Mouse (Mus musculus) adrenal gland, adult (tissue): ENCODE data around the gene Ncapd2.

Source experiments
- DNase-seq, 2 experiments: peaks; one replicate each; pipeline ENCODE4 v3.0.0; 2022 to 2023; ENCODE audit warnings: low spot score in 1 of 2; ENCODE audit not compliant: inconsistent age in 2 of 2

Ncapd2 gene

DNA sequence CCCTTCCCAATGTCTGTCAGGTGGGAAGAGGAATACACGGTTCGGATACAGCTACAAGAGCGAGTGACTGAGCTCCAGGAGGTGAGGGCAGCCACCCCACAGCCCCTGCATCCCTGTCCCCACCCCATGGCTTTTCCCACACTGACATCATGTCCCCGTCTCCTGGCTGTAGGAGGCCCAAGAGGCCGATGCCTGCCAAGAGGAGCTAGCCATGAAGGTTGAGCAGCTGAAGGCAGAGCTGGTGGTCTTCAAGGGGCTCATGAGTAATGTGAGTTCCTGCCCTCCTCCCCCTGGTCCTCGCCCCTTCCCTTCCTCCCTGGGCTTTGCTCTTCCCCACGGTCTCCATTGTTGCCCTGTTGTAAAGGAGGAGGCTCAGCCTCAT, 41.9 kb downstream of the Ncapd2 start:
- no peak for DNase-seq

DNA sequence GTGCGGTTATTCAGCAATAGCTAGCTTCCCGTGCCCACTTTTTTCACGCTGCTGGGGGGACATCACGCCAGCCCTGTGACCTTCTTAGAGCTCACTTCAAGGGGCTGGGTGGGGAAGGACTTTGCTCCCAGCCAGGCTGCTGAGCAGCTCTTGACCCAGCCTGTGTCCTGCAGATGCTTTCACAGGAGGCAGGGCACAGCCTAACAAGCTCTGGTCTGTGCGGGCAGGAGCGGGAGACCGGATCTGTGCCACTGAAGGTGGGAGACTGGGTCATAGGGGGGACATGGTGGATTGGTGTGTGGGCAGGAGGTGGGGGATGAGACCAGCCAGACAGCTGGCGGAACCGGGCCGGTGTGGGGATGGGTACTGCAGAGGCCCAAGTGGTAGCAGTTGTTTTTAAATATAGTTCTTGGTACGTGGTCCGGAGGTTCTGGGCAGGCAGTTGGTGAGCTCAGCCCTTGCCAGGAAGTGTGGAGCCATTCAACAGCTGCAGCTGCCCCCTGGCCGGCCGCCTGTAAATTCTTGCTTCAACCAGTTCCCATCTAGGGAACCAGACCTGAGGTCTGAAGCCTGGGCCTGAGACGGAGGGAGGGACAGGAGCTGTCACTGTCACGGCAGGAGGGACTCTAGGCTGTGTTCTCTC, 42.5 kb downstream of the Ncapd2 start:
- DNase-seq, result peak in 1 of 2 experiments; percentile 65

DNA sequence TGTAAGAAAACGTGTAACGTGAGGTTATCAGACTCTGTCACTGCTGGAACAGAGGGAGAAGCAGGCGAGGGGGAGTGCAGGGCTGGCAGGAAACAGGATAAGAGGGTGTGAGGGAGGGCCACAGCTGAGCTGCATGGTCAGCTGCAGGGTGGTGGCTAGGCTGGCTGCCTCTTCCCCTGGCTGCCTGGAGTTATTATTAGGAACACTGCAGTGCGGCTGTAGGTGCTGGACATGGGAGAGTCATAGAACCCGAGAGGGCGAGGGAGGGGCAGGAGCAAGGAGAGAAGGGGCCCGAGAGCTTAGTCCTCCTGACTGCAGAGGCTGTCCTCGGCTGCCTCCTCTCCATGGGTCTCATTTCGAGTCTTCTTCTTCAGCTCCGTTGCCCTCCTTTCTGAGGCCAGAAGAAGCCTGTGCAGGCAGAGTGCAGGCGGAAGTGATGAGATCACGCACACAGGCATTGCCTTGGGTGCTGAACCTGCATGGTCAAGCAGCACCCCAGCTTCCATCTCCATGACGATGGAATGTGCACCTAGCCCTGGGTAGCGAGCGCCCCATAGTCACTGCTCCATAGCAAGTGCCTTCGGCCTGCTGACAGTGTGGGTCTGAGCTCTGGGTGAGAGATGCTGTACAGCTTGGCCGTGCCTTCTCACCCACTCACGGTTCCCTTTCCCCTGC, 43.1 kb downstream of the Ncapd2 start:
- peak; percentile 62 to 76 for DNase-seq

DNA sequence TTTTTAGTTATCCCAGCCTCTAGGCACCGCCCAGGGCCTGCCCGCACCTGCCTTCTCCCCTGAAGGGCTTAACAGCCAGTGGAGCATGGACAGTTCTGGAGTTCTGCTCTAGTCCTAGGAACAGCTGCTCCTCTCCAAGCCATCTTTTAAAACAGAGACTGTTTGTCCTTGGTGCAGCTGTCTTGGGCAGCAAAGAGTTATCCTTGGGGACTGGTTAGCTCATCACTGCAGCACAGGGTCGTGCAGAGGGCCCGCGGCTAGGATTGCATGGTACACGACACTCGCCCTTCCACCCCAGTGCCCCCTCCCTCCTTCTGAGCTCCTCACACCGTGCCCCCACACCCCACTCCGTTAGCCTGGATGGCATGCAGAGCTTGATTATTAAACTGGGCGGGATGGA, 44.2 kb downstream of the Ncapd2 start:
- no peak for DNase-seq

DNA sequence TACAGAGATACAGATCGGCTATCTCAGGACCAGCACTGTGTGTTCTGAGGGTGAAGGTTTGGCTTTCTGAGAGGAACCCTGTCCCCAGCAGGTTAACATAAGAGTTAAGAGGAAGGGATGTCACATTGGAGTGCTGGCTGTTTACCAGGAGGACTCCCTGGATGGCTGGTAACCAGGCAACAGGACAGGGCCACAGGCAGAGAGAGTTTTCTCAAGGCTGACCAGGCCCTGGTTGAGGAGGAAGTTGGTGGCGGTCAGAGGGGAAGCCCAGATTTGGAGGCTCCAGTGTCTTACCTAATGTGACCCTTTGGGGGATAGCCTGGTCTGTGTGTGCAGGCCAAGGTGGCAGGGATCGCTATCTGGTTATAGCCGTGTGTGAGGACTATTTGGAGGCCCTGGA, 44.7 kb downstream of the Ncapd2 start:
- peak; percentile 74 to 87 for DNase-seq

DNA sequence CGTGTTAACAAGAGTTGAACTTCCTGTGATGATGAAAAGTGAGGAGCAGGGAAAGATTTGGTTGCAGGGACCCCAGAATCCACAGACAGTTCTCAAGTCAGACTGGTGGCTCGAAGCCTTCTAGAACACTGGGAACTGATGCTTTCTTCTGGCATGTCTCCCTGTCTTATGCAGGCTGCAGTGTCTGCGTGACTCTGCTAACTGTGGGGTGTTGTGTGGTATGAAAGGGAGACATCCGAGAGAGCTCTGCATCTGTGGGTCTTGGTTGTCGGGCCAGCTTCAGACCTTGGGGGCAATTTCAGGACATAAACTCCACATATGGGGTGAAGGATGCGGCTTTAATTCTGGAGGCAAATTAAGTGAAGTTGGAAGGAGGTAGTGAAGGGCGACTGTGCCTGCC, 45.4 kb downstream of the Ncapd2 start:
- DNase-seq, result no peak

DNA sequence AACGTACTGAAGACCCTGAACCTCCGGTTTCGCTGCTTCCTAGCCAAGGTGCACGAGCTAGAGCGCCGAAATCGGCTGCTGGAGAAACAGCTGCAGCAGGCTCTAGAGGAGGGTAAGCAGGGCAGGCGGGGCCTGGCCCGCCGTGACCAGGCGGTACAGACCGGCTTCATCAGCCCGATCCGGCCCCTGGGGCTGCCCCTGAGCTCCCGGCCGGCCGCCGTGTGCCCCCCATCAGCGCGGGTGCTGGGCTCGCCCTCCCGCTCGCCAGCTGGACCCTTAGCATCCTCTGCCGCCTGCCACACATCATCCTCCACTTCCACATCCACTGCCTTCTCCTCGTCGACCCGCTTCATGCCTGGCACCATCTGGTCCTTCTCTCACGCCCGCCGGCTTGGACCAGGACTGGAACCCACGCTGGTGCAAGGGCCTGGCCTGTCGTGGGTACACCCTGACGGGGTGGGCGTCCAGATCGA, 46.0 kb downstream of the Ncapd2 start:
- no peak for DNase-seq

DNA sequence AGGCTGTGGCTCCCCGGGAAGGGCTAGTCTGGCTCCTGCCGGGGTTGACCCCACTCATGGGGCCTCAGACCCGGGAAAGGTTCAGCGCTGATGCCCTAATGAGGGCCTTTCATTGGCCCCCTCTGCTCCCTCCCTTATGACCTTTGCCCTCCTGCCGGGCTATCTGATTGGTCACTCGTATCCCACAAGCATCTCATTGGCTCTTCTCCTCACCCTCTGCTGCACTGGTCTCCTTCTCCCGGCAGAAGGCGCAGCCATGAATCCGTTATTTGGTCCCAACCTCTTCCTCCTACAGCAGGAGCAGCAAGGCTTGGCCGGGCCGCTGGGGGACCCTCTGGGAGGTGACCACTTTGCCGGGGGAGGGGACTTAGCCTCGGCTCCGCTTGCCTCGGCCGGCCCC, 46.5 kb downstream of the Ncapd2 start, which contains the start of gene Iffo1:
Iffo1 (plus strand) TSS at position 241 of the 400 bp plus-strand sequence.
- DNase-seq, result peak; percentile 93 to 97

DNA sequence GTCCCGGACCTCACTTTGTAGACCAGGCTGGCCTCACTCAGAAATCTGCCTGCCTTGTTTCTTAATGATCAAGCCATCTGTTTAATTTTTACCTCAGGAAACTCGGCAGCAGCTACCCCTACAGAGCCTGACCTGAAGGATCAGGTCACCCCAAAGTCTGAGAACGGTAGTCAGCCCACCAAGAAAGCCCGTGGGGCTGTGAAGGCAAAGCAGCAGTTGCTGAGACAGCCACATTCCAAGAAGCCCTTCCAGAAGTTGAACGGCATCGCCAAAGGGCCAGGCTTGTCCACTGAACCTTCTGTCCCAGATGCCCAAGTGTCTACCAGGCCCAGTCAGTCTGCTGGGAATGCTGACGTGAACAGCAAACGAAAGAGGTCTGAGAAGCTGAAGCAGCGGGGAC, 47.6 kb downstream of the Ncapd2 start:
- no peak for DNase-seq

DNA sequence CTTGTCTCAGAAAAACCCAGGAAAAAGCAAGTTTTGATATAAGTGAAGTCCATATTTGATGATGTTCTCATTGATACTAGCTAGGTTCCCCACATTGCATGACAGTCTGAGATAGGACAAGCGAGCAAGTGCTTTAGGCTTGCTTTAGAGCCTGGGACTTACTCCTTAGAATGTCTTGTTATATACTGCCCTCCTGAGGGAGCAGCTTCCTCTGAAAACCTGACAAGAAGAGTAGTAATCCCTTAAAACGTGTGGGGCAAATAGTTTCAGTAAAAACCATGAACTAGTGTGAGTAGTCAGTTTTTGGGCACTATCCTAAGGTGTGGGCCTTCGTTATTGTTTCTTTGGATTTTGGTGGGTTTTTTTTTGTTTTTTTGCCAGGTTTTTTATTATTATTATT, 48.4 kb downstream of the Ncapd2 start:
- no peak for DNase-seq

DNA sequence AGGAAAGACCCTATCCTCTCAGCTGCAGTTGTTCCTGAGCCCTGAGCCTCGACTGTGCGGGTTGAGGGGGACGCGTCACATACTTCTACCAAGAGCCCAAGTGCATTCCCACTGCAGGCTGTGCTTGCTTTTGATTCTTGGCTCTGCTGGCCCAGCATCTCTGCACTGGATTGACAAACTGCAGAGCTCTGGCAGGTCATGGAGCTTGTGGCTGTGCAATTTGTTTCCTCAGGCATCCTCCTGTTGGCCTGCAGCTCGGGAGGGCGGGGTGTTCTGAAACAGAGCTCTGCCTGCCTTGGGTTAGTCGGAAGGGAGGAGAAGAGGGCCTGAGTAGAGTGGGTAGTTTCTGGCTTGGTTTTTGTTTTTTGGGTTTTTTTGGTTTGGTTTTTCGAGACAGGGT, 49.1 kb downstream of the Ncapd2 start:
- DNase-seq, result no peak

DNA sequence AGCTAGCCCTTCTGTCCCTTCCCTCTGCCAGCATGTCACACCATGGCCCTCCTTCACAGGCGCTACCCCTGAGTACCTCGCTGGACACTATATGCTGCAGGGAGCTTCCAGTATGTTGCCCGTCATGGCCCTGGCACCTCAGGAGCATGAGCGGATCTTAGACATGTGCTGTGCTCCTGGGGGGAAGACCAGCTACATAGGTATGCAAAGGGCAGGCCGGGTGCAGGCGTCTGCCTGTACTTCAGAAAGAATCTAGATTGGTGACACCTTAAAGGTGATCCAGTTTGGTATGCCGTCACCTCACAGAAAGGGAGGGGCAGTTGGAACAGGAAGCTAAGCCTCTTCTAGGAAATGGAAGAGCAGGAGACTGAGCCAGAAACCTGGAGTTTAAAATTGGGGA, 51.8 kb downstream of the Ncapd2 start:
- no peak for DNase-seq

DNA sequence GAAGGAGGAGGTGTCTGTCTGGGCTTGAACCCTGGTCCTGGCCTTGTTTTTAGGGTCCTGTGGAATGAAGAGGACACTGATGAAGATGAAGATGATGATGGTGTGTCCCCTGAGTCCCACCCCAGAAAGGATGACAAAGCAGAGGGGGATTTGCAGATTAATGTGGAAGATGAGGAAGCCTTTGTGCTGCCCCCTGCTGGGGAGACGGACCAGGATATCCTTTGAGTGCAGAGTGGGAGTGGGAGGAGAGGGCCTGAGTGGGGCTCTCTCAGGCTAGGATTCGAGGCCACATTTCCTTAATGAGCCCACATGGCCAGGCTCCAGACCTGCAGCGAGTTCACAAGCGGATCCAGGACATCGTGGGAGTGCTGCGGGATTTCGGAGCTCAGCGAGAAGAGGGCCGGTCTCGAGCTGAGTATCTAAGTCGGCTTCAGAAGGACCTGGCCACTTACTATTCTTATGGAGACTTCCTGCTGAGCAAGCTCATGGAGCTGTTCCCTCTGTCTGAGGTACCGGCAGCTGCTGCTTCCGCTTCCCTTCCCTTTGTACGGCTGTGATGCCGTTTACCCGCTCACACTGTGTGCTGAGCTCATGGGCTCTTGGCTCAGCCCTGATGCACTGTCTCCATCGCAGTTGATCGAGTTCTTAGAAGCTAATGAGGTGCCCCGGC, 54.4 kb downstream of the Ncapd2 start:
- DNase-seq, result peak in 1 of 2 experiments; percentile 67

DNA sequence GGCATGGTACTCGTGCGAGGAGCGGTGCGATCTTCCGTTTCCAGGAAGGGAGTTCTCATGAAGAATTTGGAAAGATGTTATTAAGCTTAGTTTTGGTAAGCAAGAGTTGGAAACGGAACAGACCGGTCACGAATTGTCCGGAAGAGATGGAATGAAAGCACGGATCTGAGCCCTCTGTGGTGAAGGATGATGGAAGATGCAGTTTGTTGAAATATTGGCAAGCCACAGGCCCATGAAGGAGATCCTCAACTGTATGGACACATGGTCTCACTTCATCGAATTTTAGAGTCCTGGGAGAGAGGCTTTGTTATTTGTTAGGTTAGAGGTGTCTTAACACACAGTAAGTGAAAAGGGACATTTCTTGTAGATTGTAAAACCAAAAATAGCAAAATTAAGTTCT, 59.0 kb downstream of the Ncapd2 start:
- no peak for DNase-seq

DNA sequence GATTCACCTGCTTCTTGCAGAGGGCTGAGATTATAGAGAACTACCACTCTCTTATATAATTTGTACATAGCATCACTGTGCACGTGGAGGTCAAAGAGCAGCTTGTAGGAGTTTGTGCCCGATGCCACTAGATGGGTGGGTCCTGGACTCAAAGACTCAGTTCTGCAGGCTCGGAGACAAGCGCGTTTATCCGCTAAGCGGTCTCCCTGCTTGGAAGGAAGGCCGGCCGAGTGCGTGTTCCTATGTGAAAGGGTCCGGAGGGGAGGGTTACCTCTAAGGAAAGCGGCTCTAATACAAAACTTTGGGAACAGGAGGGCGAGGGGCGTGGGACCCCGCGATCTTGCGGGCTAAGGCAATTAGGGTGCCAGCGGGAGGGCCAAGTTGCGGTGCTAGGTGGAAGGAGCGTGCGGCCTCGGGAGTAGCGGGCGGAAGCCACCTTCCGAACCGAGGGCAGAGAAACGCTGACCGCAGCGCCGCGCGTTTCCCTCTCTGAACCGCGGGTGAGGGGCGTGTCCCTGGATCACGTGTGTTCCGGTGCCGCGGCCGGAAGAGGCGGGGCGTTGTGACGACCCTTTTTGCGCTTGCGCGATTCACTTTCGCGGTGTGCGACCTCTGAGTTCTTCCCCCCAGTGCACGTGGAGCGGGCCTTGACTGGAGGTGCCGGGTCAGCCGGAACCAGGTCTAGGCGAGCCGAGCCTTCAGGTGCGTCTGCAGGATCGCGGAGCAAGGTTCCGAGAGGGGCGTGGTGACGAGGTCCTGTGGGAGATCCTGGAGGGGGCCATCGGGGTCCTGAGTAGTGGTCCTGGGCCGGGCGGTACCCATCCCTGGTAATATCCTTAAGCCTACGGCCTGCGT, 60.0 kb downstream of the Ncapd2 start, which contains the start of gene Nop2:
Nop2 (plus strand) TSS at position 608 of the 855 bp plus-strand sequence.
- peak; percentile 91 to 95 for DNase-seq

DNA sequence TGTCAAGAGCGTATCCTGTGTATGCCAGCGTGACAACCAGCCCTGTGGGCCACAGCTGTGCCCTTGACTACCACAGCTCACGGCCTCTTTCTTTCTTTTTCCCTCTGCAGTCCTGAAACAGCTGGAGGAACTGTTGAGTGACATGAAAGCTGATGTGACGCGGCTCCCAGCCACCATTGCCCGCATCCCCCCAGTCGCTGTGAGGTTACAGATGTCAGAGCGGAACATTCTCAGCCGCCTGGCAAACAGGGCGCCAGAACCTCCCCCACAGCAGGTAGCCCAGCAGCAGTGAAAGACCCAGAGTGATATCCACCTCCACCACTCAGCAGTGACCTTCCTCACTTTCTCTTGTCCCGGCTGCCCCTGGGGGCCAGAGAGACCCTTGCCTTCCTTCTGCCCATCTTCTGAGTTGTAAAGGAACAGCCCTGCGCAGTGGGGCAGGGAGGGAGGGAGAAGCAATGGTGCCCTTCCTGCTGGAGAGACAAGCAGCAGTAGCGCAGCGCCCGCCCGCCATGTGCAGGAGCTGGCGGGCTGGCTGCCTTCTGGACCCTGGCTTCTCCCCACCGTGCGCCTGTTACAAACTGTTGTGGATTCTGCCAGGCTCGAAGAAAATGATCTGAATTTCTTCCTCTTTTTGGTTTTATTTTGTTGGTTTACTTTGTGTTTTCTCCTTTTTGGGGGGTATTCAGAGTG, 61.6 kb downstream of the Ncapd2 start:
- peak in 1 of 2 experiments; percentile 42 for DNase-seq

DNA sequence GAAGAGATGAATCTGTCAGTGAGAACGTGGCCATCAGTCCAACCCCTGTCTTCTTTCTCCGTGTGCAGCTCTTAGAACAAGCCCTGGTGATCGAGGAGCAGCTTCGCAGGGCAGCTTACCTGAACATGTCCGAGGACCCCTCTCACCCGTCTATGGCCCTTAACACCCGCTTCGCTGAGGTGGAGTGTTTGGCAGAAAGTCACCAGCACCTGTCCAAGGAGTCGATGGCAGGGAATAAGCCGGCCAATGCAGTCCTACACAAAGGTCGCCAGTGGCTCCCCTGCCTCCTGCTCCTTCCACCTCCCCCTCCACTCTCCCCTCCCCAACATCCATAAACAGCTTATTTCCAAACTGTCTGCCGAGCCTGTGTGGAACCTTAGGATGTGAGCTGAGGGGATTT, 62.8 kb downstream of the Ncapd2 start:
- DNase-seq, result no peak

DNA sequence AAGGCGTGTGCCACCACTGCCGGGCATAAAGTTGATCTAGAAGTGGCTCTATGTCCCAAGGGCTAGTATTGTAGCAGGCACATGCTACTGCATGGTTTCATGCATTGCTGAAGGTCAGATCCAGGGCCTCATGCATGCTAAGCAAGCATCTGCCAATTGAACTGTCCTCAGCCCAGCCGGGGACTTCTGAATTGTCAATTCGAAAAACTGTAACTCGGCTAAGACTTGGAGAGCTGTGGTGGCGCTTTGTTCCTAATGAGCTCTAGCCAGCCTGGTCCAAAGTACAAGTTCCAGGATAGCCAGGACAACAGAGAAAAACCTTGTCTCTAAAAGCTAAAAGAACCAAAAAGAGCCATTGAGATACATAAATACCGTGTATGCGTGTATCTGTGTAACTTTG, 72.1 kb downstream of the Ncapd2 start:
- DNase-seq, result no peak
